Mouse (Mus musculus) kidney, adult 2 months (tissue): ENCODE measurements around the gene Rora.

Experiments
- CTCF ChIP-seq: fragments of 200-500 bp; conservative IDR thresholded peaks from 2 replicates; pipeline ENCODE4 v1.5.1; 2011; ENCODE audit warnings: low read depth, mild to moderate bottlenecking, control low read depth, low read length, moderate library complexity, mixed read lengths; ENCODE audit not compliant: insufficient read depth, insufficient read length
- POLR2A ChIP-seq: fragments of 200-500 bp; IDR thresholded peaks from one replicate; pipeline ENCODE4 v1.6.1; 2011; ENCODE audit warnings: low read depth, low read length, control low read depth

GRCm38 (mm10) chr9:68942595-68943011 lies 289.0 kb downstream of the Rora start:
- TF ChIP-seq POLR2A: no peak
- TF ChIP-seq CTCF: no peak
